Mouse (Mus musculus) frontal cortex, postnatal 10 days (tissue): ENCODE measurements around the gene Grb10.

Experiments
- DNase-seq, 2 experiments: peaks; one replicate each; pipeline ENCODE4 v3.0.0; 2022; ENCODE audit warnings: low spot score in 2 of 2, mixed read lengths in 1 of 2

Gene Grb10

GRCm38 (mm10) chr11:11901509-11901908 is 137.0 kb downstream of the Grb10 start:
- DNase-seq, result no peak

- DNase-seq, result no peak
These were observed 140.0 kb downstream of the Grb10 start for GRCm38 (mm10) chr11:11898496-11898895.

GRCm38 (mm10) chr11:11897645-11898357 is 140.7 kb downstream of the Grb10 start, which contains the start of gene Ddc:
Gene Ddc (minus strand): TSS chr11:11898144.
- no peak for DNase-seq

GRCm38 (mm10) chr11:11895479-11895878 is 143.0 kb downstream of the Grb10 start:
- DNase-seq, result no peak

- no peak for DNase-seq
These were observed 144.7 kb downstream of the Grb10 start for GRCm38 (mm10) chr11:11893769-11894168.

- no peak for DNase-seq
These were observed 145.4 kb downstream of the Grb10 start for GRCm38 (mm10) chr11:11892993-11893602.

GRCm38 (mm10) chr11:11891832-11892231 is 146.7 kb downstream of the Grb10 start:
- DNase-seq, result no peak

GRCm38 (mm10) chr11:11890139-11890741 is 148.2 kb downstream of the Grb10 start:
- no peak for DNase-seq

GRCm38 (mm10) chr11:11888727-11889126 is 149.8 kb downstream of the Grb10 start:
- no peak for DNase-seq

GRCm38 (mm10) chr11:11888051-11888450 is 150.4 kb downstream of the Grb10 start:
- DNase-seq, result no peak

GRCm38 (mm10) chr11:11886403-11886998 is 152.0 kb downstream of the Grb10 start:
- DNase-seq, result no peak

- no peak for DNase-seq
These were observed 152.6 kb downstream of the Grb10 start for GRCm38 (mm10) chr11:11885921-11886320.

GRCm38 (mm10) chr11:11885246-11885643 is 153.2 kb downstream of the Grb10 start:
- DNase-seq, result no peak

- no peak for DNase-seq
These were observed 153.8 kb downstream of the Grb10 start for GRCm38 (mm10) chr11:11884533-11885245.

GRCm38 (mm10) chr11:11881783-11882155 is 156.7 kb downstream of the Grb10 start:
- DNase-seq, result no peak

GRCm38 (mm10) chr11:11881026-11881782 is 157.3 kb downstream of the Grb10 start:
- no peak for DNase-seq
